Mouse (Mus musculus) forebrain, embryonic 11.5 days (tissue): ENCODE measurements at regions not wholly inside any gene's neighbourhood (a gene's known extent, or its start where the extent isn't known, plus 50 kb on each side); places are given as distances from the start of the nearest gene placed in this dataset.
"Not testable (repeated sequence)": the region's sequence is repeated elsewhere in the genome, so short reads cannot be mapped to it uniquely, and the experiment has no call there.

Experiments
- ATAC-seq: fragments of 200-750 bp; cut with Nextera tagmentation; replicated peaks from 2 replicates; pipeline ENCODE4 v1.8.0; 2017; ENCODE audit warnings: moderate TSS enrichment; ENCODE audit not compliant: low FRiP score
- DNase-seq: peaks from one replicate; pipeline ENCODE4 v3.0.0-alpha.2; 2017; ENCODE audit warnings: low spot score
- H3K27ac ChIP-seq: fragments of 300-500 bp; sonication (generic); 2 replicates; pipeline ENCODE4 v1.5.1; 2014; ENCODE audit warnings: low read depth, low read length
- H3K27me3 ChIP-seq: fragments of 300-500 bp; sonication (generic); 2 replicates; pipeline ENCODE4 v1.6.1; 2014; ENCODE audit warnings: mild to moderate bottlenecking, low read length, mixed read lengths; ENCODE audit not compliant: control insufficient read depth, insufficient read depth
- H3K36me3 ChIP-seq: fragments of 300-500 bp; sonication (generic); 2 replicates; pipeline ENCODE4 v1.6.1; 2014; ENCODE audit warnings: mild to moderate bottlenecking, low read length, moderate library complexity, mixed read lengths; ENCODE audit not compliant: control insufficient read depth, insufficient read depth
- H3K4me1 ChIP-seq: fragments of 300-500 bp; sonication (generic); replicated peaks from 2 replicates; pipeline ENCODE4 v1.6.1; 2014; ENCODE audit warnings: low read length, mixed read lengths; ENCODE audit not compliant: control insufficient read depth, insufficient read depth
- H3K4me2 ChIP-seq: fragments of 300-500 bp; sonication (generic); 2 replicates; pipeline ENCODE4 v1.6.1; 2014; ENCODE audit warnings: low read depth, mild to moderate bottlenecking, low read length, moderate library complexity, mixed read lengths; ENCODE audit not compliant: severe bottlenecking
- H3K4me3 ChIP-seq: fragments of 300-500 bp; sonication (generic); 2 replicates; pipeline ENCODE4 v1.5.1; 2014; ENCODE audit warnings: low read depth, low read length
- H3K9ac ChIP-seq: fragments of 300-500 bp; sonication (generic); 2 replicates; pipeline ENCODE4 v1.6.1; 2014; ENCODE audit warnings: low read length
- H3K9me3 ChIP-seq: fragments of 300-500 bp; sonication (generic); 2 replicates; pipeline ENCODE4 v1.6.1; 2016; ENCODE audit warnings: low read length, mixed read lengths; ENCODE audit not compliant: control insufficient read depth
- WGBS: fragments of 180-500 bp; shearing (Covaris S2); extraction: QIAGEN DNeasy Blood & Tissue Kit; methylation state at CpG from one replicate; pipeline ENCODE4 v1.1.7; 2014; 5-methylcytosine and 5-hydroxymethylcytosine counted together

- H3K36me3 ChIP-seq, H3K4me1 ChIP-seq, H3K9me3 ChIP-seq, H3K27ac ChIP-seq, H3K27me3 ChIP-seq, H3K4me2 ChIP-seq, H3K9ac ChIP-seq, DNase-seq, ATAC-seq, H3K4me3 ChIP-seq: not testable (repeated sequence)
- 91% methylated on average over 17 of the region's 17 CpGs for WGBS
Observed at GRCm38 (mm10) chr5:91752846-91753245, 210.0 kb downstream of the Rchy1 start.

GRCm38 (mm10) chr5:91751168-91751567, 211.7 kb downstream of the Rchy1 start:
- Histone ChIP-seq H3K27ac (no peak overlapping the region), H3K9ac (no peak overlapping the region), H3K36me3 (no peaks in the 10 kb centered on the region), H3K4me2 (no peak overlapping the region), H3K4me1 (no peaks in the 10 kb centered on the region), H3K9me3 (no peaks in the 10 kb centered on the region), H3K4me3 (no peak overlapping the region), H3K27me3 (no peaks in the 10 kb centered on the region)
- ATAC-seq, result no peak
- no peak for DNase-seq
- 72% methylated on average over 6 of the region's 6 CpGs for WGBS

- Histone ChIP-seq H3K9me3 (no peaks in the 10 kb centered on the region), H3K4me3 (no peak overlapping the region), H3K4me2 (no peak overlapping the region), H3K9ac (no peak overlapping the region), H3K4me1 (no peaks in the 10 kb centered on the region), H3K27ac (no peak overlapping the region), H3K27me3 (no peaks in the 10 kb centered on the region), H3K36me3 (no peaks in the 10 kb centered on the region)
- WGBS, result 70% methylated on average over 5 of the region's 5 CpGs
- DNase-seq (no peak), ATAC-seq (no peak)
Observed at GRCm38 (mm10) chr5:91746077-91746476, 216.8 kb downstream of the Rchy1 start.

GRCm38 (mm10) chr5:91744389-91744788, 218.5 kb downstream of the Rchy1 start:
- no peaks in the 10 kb centered on the region for H3K4me1 ChIP-seq
- no peaks in the 10 kb centered on the region for H3K27me3 ChIP-seq
- H3K36me3 ChIP-seq, result no peaks in the 10 kb centered on the region
- H3K27ac ChIP-seq, result no peak overlapping the region
- no peak overlapping the region for H3K9ac ChIP-seq
- no peaks in the 10 kb centered on the region for H3K9me3 ChIP-seq
- H3K4me2 ChIP-seq, result no peak overlapping the region
- DNase-seq, result no peak
- H3K4me3 ChIP-seq, result no peak overlapping the region
- ATAC-seq, result no peak

- no peak overlapping the region for H3K4me3 ChIP-seq
- no peak overlapping the region for H3K27ac ChIP-seq
- ATAC-seq, result no peak
- 44% methylated on average over 4 of the region's 4 CpGs for WGBS
- no peak overlapping the region for H3K9ac ChIP-seq
- DNase-seq, result no peak
- no peaks in the 10 kb centered on the region for H3K27me3 ChIP-seq
- no peaks in the 10 kb centered on the region for H3K9me3 ChIP-seq
- no peaks in the 10 kb centered on the region for H3K4me1 ChIP-seq
- no peaks in the 10 kb centered on the region for H3K36me3 ChIP-seq
- H3K4me2 ChIP-seq, result no peak overlapping the region
Observed at GRCm38 (mm10) chr5:91740159-91740537, 222.7 kb downstream of the Rchy1 start.

- Histone ChIP-seq H3K27ac (no peak overlapping the region), H3K4me3 (no peak overlapping the region)
- no peak for DNase-seq
Observed at GRCm38 (mm10) chr5:91739433-91740158, 222.2 kb downstream of the Parm1 start.

GRCm38 (mm10) chr5:91732002-91732401, 214.6 kb downstream of the Parm1 start:
- no peak for DNase-seq
- H3K4me2 ChIP-seq, result no peak overlapping the region
- H3K9me3 ChIP-seq, result no peaks in the 10 kb centered on the region
- H3K27me3 ChIP-seq, result no peaks in the 10 kb centered on the region
- H3K36me3 ChIP-seq, result no peaks in the 10 kb centered on the region
- no peaks in the 10 kb centered on the region for H3K4me1 ChIP-seq
- no peak overlapping the region for H3K4me3 ChIP-seq
- H3K9ac ChIP-seq, result no peak overlapping the region
- H3K27ac ChIP-seq, result no peak overlapping the region
- no peak for ATAC-seq
- 87% methylated on average over 5 of the region's 5 CpGs for WGBS

More at GRCm38 (mm10) chr5:91739433-91740158, 222.2 kb downstream of the Parm1 start:
- Histone ChIP-seq H3K9me3 (no peaks in the 10 kb centered on the region), H3K27me3 (no peaks in the 10 kb centered on the region), H3K9ac (no peak overlapping the region), H3K4me2 (no peak overlapping the region), H3K4me1 (no peaks in the 10 kb centered on the region), H3K36me3 (no peaks in the 10 kb centered on the region)
- ATAC-seq, result no peak
- 80% methylated on average over 16 of the region's 16 CpGs for WGBS

GRCm38 (mm10) chr5:91731155-91731554, 213.7 kb downstream of the Parm1 start:
- H3K36me3 ChIP-seq, result no peaks in the 10 kb centered on the region
- no peaks in the 10 kb centered on the region for H3K9me3 ChIP-seq
- WGBS, result 82% methylated on average over 5 of the region's 5 CpGs
- ATAC-seq (no peak), DNase-seq (no peak)
- no peak overlapping the region for H3K4me3 ChIP-seq
- H3K9ac ChIP-seq, result no peak overlapping the region
- H3K27me3 ChIP-seq, result no peaks in the 10 kb centered on the region
- no peaks in the 10 kb centered on the region for H3K4me1 ChIP-seq
- no peak overlapping the region for H3K4me2 ChIP-seq
- no peak overlapping the region for H3K27ac ChIP-seq

GRCm38 (mm10) chr5:91729868-91730267, 212.5 kb downstream of the Parm1 start:
- Histone ChIP-seq H3K4me3 (no peak overlapping the region), H3K4me2 (no peak overlapping the region), H3K27ac (no peak overlapping the region), H3K9me3 (no peaks in the 10 kb centered on the region), H3K4me1 (no peaks in the 10 kb centered on the region), H3K9ac (no peak overlapping the region), H3K36me3 (no peaks in the 10 kb centered on the region), H3K27me3 (no peaks in the 10 kb centered on the region)
- ATAC-seq, result peak; percentile 43; the same call in 1 of the 2 replicates
- no peak for DNase-seq
- 54% methylated on average over 3 of the region's 3 CpGs for WGBS
